Mouse (Mus musculus) erythroblast, adult 5-6 weeks (primary cell): ENCODE data around the gene Gm10521. TPM values are rescaled to one million over a fixed set of nuclear protein-coding genes. Genes with fewer than 3 reads are reported as not detected.
"Not testable (repeated sequence)": the region's sequence is repeated elsewhere in the genome, so short reads cannot be mapped to it uniquely, and the experiment has no call there.

Experiments used
- ATAC-seq: replicated peaks from 2 replicates; pipeline ENCODE4 v1.8.0; 2016; ENCODE audit warnings: moderate number of reproducible peaks, mild to moderate bottlenecking, moderate TSS enrichment, inconsistent platforms; ENCODE audit not compliant: poor library complexity, low FRiP score, severe bottlenecking
- total RNA-seq, 2 experiments: library from RNA; stranded (forward) in 1 of 2; stranded (reverse) in 1 of 2; fragments of 150-400 nt in 1 of 2; fragments of 200-764, 138-1000 nt in 1 of 2; gene quantifications; 2 replicates each; pipeline versions ENCODE4 v1.2.3 to v1.2.4; 2015 to 2017; ENCODE audit warnings: low replicate concordance in 2 of 2

The Gm10521 gene
- 2.9 and 3.1 TPM in 2 replicates for total RNA-seq (2015; ENCODE audit: low replicate concordance)
- total RNA-seq (2017; ENCODE audit: low replicate concordance) = 2.4 and 2.7 TPM in 2 replicates

- ATAC-seq = not testable (repeated sequence)
These were observed at the start of gene Gm10521 for GRCm38 (mm10) chr1:171895364-171895763. Gene Gm10521, plus strand, starts transcription at chr1:171895664.

- ATAC-seq = no peak
These were observed 47.3 kb upstream of the Gm10521 start for GRCm38 (mm10) chr1:171848201-171848600.

- no peak for ATAC-seq
These were observed 46.7 kb upstream of the Gm10521 start for GRCm38 (mm10) chr1:171848757-171849156.

DNA sequence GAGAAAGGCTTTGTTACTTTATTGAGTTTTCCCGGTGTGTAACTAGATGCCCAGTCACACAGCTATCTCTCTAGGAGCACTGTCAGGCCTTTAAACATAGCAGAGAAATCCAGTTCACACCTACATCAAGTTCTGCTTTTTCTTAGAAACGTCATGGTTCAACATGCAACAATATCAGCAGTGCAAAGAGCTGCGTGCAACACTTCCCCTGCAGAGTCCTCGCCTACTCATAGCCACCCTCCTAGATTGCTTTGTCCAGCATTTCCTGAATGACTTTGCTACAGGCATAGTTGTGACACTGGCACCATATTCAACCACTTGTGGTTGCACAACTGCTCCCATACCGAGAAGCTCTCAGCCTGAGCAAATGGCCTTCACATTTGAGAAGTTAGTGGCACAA lies 46.0 kb upstream of the Gm10521 start:
- no peak for ATAC-seq

GRCm38 (mm10) chr1:171865467-171865866 lies 30.0 kb upstream of the Gm10521 start:
- no peak for ATAC-seq

DNA sequence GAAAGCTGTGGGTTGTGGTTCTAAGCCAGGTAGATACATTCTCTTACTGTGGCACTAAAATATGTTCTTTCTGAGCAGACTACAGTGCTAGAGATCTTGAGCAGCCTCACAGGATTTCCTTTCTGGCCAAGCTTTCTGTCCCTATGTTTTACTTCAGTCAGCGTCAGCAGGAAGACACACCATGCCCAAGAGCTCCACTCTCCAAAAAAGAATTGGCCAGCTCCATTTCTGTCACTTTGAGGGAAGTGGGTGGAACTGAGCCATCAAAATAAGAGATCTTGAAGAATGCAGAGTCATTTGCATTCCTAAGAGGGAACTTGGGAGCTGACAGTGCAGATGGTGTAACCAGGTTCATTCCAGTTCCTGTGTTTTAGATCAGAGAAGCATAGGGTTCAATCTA lies 8.5 kb upstream of the Gm10521 start:
- no peak for ATAC-seq

GRCm38 (mm10) chr1:171904011-171904410 lies 8.5 kb downstream of the Gm10521 start:
- ATAC-seq = no peak

DNA sequence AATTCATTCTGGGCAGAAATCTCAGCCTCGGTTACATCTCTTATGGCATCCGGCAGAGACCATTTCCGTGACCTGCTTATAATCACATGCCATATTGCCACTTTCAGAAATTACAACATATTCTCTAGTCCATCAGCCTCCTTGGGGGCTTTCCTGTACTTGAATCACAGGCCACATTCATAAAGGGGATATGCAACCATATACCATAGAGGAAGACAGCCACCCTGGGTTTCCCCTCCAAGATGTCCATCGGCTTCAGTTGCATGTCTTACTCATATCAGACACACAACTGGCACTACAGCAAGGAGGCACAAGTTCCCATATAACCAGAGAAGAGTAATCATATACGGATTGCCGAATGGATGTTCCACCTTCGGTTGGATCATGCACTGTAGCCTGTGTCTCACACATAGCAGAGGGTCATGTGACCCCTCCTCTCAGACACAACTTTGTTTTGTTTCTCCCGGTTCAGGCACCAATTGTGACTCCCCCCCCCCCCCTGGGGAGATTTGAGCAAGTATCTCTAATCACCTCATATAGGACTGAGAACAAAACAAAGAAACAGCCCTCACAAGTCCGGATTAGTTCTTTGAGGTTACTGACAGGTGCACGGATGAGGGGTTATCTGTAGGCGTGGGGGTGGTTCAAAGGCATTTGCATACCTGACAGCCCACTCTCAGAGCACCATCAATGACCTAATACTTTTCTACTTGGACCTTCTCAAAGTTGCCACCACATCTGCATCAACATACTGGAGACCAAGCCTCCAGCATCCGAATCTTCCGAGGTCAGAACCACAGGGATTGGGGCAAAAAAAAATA lies 20.4 kb downstream of the Gm10521 start:
- ATAC-seq = no peak

- ATAC-seq = no peak
These were observed 22.0 kb downstream of the Gm10521 start, which contains the start of gene Slamf6 for GRCm38 (mm10) chr1:171917305-171918039. Gene Slamf6, plus strand, starts transcription at chr1:171917515.

GRCm38 (mm10) chr1:171918136-171918920 lies 22.9 kb downstream of the Gm10521 start:
- ATAC-seq = no peak

GRCm38 (mm10) chr1:171919193-171919592 lies 23.7 kb downstream of the Gm10521 start:
- ATAC-seq = no peak

DNA sequence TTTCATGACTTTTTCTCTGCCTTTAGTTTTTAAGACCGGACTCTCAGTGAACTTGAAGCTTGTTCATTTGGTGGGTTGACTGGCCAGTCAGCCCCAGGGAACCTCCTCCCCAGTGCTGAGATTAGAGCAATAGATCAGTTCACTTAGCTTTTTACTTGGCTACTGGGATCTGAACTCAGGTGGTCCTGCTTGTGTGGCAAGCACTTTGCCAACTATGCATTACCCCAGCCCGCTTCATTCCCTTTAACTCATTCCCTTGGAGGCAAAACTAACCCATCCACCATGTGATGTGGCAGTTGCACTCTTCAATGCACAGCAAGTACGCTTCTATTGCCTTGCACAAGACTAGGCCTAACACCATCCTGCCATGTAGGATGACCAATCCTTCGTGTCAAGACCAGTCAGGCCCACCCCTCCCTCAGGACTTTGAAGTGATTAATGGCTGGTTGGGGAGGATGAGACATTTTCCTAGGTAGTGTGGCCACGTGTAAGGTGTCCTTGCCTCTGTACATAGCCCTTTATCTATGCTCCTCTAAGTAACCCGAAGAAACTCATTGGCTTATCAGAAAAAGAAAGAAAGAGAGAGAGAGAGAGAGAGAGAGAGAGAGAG lies 24.5 kb downstream of the Gm10521 start:
- ATAC-seq = no peak

DNA sequence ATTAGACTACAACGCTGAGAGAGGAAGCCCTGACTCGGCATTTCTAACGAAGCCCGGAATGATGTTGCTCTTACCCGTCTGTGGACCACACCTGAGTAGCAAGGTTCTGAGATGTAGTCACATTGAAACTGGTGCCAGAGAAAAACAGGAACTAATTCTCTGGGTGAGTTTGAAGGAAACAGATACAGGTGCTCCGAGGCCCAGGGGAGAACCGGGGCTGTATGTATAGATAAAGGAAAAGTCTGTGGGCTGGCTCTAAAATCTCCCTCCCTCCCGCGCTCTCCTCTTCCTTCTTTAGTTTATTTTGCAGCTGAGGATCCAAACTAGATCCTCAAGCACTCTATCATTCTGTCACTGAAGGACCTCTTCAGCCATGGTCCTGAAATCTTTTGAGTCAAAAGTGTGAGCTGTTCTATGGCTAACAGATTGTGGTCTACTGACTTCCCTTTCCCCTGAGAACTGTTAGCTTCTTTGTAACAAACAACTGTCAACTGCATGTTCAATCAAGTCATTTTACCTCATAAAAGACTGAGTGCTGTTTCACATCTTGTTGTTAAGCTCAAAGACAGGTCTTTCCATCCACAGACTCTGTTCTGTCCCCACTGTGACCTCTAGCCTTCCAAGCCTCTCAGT lies 25.6 kb downstream of the Gm10521 start:
- no peak for ATAC-seq

- no peak for ATAC-seq
These were observed 26.2 kb downstream of the Gm10521 start for GRCm38 (mm10) chr1:171921641-171922040.

DNA sequence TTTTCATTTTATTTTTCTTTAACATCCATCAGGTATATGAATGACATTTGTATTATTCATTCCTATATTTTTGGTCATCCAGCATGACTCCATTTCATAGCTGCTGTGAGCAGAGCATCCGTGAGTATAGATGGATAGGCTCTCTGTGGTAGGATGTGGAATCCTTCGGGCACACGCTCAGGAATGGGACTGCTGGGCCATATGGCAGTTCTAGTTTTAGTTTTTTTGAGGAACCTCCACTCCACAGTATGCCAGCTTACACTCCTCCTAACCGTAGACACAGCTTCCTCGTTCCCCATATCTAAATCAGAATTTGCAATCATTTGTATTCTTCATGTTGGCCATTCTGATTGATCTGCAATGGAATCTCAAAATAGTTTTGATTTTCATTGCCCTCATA lies 27.4 kb downstream of the Gm10521 start:
- ATAC-seq = no peak

DNA sequence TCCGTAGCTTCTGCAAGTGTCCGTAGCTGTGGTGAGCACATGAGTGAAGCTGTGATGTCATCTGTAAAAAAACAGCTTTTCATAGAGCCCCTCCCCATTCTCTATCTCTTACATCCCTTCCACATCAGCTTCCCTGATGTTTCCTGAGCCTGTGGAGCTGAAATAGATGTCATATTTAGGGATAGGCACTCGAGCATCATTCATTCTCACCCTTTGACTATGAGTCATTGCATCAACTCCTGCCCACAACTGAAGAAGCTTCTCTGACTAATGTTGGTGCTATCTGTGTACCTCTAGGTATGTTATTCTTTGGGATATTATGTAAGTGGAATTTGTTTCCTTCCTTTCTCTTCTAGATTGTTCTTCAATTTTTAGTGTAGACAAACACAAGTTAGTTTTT lies 29.4 kb downstream of the Gm10521 start:
- no peak for ATAC-seq

DNA sequence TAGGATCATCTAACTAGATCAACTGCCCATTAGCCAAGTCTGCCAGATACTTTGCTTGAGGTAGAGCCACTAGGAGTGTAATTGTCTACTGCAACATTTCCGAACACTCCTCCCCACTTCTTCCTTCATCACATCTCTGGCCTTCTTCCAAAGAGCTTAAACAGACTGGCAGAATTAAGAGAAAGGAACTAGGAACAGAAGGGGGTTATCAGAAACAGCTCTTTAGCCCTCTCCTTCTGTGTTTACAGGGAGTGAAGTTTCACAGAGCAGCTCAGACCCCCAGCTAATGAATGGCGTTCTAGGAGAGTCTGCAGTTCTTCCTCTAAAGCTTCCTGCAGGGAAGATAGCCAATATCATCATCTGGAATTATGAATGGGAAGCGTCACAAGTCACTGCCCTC lies 38.4 kb downstream of the Gm10521 start:
- no peak for ATAC-seq

DNA sequence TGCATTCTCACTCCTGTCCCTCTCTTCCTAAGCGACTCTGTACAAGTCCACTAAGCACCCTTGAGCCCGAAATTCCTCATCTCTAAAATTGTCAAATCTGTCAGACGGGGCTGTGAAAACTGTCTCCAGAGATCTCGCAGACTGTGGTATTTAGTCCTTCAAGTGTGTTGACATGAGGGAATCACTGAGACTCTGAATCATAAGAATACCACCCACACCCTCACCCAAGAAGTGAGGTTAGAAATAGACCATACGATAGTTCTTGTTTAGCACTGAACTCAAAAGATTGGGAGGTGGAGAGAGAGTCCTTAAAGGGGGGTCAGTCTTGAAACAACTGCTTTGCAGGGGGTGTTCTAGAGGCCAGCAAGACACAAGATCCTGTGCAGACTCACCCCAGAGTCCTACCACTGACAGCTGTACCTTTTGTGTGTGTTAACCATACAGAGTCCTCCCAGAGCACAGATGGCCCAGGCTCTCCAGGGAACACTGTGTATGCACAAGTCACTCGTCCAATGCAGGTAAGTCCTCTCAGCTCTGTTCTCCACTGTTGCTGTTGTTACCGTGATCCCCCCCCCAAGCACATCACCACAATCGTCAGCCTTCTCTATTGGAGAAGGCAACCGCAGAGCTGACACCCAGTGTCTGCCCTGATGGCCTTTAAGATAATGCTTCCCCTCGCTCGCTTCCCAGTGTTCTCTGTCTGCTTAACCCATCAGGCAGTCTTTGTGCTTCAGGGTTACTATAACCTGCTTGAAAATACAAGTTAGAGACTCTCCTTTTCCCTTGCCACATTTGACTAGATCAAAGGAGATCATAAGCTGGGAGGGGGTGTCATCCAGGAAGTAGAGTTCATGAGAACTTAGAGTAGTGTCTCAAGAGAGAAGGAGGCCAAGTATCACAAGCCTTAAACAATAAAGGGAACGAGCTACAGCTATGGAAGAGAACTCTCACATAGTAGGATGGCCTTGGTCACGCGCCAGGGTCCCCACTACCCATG lies 43.8 kb downstream of the Gm10521 start:
- no peak for ATAC-seq
